Mouse (Mus musculus): ENCODE results near the gene Inpp1. TPM values are rescaled to one million over a fixed set of nuclear protein-coding genes. Genes with fewer than 3 reads are reported as not detected.
"Not testable (repeated sequence)": the region's sequence is repeated elsewhere in the genome, so short reads cannot be mapped to it uniquely, and the experiment has no call there.

Inpp1 gene
- total RNA-seq (2014; rRNA removed) (26.6 and 41.7 TPM in 2 replicates), polyA plus RNA-seq (2015; fragmentation: Nextera tagmentation; extraction: Ambion mirVana) (39.2 and 44.0 TPM in 2 replicates)

DNA sequence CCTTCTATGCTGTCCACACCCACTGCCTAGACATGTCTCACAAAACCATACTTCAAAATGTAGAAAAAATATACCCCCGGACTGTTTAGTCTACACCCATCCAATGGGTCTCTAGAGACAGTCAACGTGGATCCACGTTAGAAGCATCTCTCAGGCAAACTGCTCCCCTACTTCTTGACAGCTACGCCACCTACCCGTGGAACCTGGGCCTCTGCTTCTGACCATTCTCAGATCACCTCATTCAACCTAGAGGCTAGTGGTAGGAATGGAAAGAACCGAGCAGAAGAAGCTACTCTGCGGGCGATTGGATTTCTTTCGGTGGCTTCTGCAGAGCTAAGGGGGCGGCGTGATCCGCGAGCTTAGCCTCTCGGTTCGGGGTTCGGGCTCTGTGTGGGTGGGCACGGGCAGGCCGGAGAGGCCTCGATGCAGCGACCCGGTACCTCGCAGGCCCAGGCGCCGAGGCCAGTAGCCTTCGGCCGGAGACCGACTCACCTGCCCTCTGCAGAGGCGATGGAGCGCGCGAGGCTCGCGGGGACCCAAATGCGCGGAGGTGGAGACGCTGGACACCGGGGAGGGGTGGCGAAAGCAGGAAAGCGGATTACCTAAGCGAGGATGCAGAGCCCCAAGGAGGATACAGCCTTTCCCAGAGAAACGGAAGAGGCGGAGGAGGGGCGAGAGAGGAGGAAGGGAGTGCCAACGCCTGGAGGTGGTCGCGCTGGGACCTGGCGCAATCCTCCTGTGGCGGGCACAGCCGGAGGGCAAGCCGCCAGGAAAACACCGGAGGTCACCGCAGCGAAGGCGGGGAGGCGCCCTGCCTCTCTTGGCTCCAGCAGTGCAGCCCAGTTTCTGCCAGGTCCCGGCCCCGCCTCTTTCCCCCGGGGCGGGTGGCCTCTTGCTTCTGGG lies at the start of gene Inpp1:
Gene Inpp1 (minus strand): TSS at position 779 of the 903 bp plus-strand sequence.
- WGBS = 2% methylated on average over 58 of the region's 59 CpGs
- peak within 1 kb of the TSS; percentile 95 for H3K27ac ChIP-seq

DNA sequence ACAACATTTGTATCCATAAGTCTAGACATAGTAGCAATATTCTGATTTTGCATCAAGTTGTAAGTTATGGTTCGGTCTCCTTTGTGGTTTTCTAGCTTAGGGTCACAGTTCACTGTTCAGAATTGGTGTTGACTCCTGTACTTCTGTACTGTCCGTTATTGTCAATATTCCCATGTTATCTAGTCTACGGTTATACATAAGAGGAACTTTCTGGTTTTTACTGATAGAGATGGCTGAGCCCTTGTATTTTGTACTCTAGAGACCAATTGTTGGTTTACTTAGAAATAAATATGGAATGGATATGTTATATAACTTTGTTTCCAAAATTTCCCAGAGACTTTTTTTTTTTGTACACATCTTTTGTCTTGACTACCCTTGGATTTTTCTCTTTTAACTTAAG lies 48.5 kb upstream of the Inpp1 start:
- Histone ChIP-seq H3K27me3 (ENCODE audit: insufficient read depth, low read length) (no peaks in the 10 kb centered on the region), H3K9ac (replicated peaks; ENCODE audit: low read length) (no peak overlapping the region), H3K36me3 (ENCODE audit: insufficient read depth, low read length) (no peaks in the 10 kb centered on the region), H3K9me3 (ENCODE audit: low read length) (no peaks in the 10 kb centered on the region), H3K4me3 (ENCODE audit: low read length) (no peak overlapping the region), H3K4me2 (ENCODE audit: low read depth, low read length) (no peak overlapping the region), H3K27ac (no peak overlapping the region), H3K4me1 (ENCODE audit: insufficient read depth, low read length) (no peaks in the 10 kb centered on the region)
- DNase-seq (ENCODE audit: low spot score) (no peak), ATAC-seq (no peak)
- 96% methylated on average over 3 of the region's 3 CpGs for WGBS
- TF ChIP-seq CTCF (IDR thresholded peaks at IDR 0.05; ENCODE audit: low read depth) = no peak

More for the DNA sequence above, at the start of gene Inpp1:
- DNase-seq (ENCODE audit: low spot score) (peak; percentile 81), ATAC-seq (peak; percentile 88)
- Histone ChIP-seq H3K9ac (replicated peaks; ENCODE audit: low read length) (peak within 1 kb of the TSS; percentile 93), H3K4me1 (ENCODE audit: insufficient read depth, low read length) (peaks cover 13% of the 10 kb centered on the region; the same call in 1 of the 2 replicates), H3K9me3 (ENCODE audit: low read length) (no peaks in the 10 kb centered on the region), H3K4me3 (ENCODE audit: low read length) (peak within 1 kb of the TSS; percentile 76), H3K4me2 (ENCODE audit: low read depth, low read length) (peak within 1 kb of the TSS; percentile 90), H3K27me3 (ENCODE audit: insufficient read depth, low read length) (no peaks in the 10 kb centered on the region), H3K36me3 (ENCODE audit: insufficient read depth, low read length) (no peaks in the 10 kb centered on the region)
- TF ChIP-seq CTCF (IDR thresholded peaks at IDR 0.05; ENCODE audit: low read depth) = peak; percentile 75

GRCm38 (mm10) chr1:52864220-52864619 lies 46.7 kb upstream of the Inpp1 start:
- H3K4me1 ChIP-seq (ENCODE audit: insufficient read depth, low read length) = no peaks in the 10 kb centered on the region
- WGBS = 100% methylated on average over 1 of the region's 1 CpGs
- no peaks in the 10 kb centered on the region for H3K9me3 ChIP-seq (ENCODE audit: low read length)

GRCm38 (mm10) chr1:52855904-52856601 lies 38.6 kb upstream of the Inpp1 start:
- WGBS = 87% methylated on average over 7 of the region's 7 CpGs

More at GRCm38 (mm10) chr1:52864220-52864619, 46.7 kb upstream of the Inpp1 start:
- no peak overlapping the region for H3K27ac ChIP-seq
- no peak for DNase-seq (ENCODE audit: low spot score)
- H3K4me3 ChIP-seq (ENCODE audit: low read length) = no peak overlapping the region
- no peaks in the 10 kb centered on the region for H3K36me3 ChIP-seq (ENCODE audit: insufficient read depth, low read length)
- no peak for TF ChIP-seq CTCF (IDR thresholded peaks at IDR 0.05; ENCODE audit: low read depth)
- H3K4me2 ChIP-seq (ENCODE audit: low read depth, low read length) = no peak overlapping the region
- H3K9ac ChIP-seq (replicated peaks; ENCODE audit: low read length) = no peak overlapping the region
- no peak for ATAC-seq
- no peaks in the 10 kb centered on the region for H3K27me3 ChIP-seq (ENCODE audit: insufficient read depth, low read length)

GRCm38 (mm10) chr1:52854029-52854428 lies 36.5 kb upstream of the Inpp1 start:
- peak; percentile 64 for TF ChIP-seq CTCF (IDR thresholded peaks at IDR 0.05; ENCODE audit: low read depth)
- peak; percentile 60 for DNase-seq (ENCODE audit: low spot score)
- H3K4me2 ChIP-seq (ENCODE audit: low read depth, low read length); H3K27ac ChIP-seq; H3K9me3 ChIP-seq (ENCODE audit: low read length); H3K4me3 ChIP-seq (ENCODE audit: low read length); H3K27me3 ChIP-seq (ENCODE audit: insufficient read depth, low read length); H3K4me1 ChIP-seq (ENCODE audit: insufficient read depth, low read length); H3K9ac ChIP-seq (replicated peaks; ENCODE audit: low read length); H3K36me3 ChIP-seq (ENCODE audit: insufficient read depth, low read length): not testable (repeated sequence)
- ATAC-seq = 0 out of 2 replicates have a peak, but pooled peaks have one; percentile 38
- WGBS = no CpG with 5 or more reads among the region's 1 CpGs

More at GRCm38 (mm10) chr1:52855904-52856601, 38.6 kb upstream of the Inpp1 start:
- no peaks in the 10 kb centered on the region for H3K4me1 ChIP-seq (ENCODE audit: insufficient read depth, low read length)
- no peak for TF ChIP-seq CTCF (IDR thresholded peaks at IDR 0.05; ENCODE audit: low read depth)
- no peaks in the 10 kb centered on the region for H3K36me3 ChIP-seq (ENCODE audit: insufficient read depth, low read length)
- DNase-seq (ENCODE audit: low spot score) (no peak), ATAC-seq (no peak)
- H3K4me3 ChIP-seq (ENCODE audit: low read length) = no peak overlapping the region
- H3K9me3 ChIP-seq (ENCODE audit: low read length) = no peaks in the 10 kb centered on the region
- no peaks in the 10 kb centered on the region for H3K27me3 ChIP-seq (ENCODE audit: insufficient read depth, low read length)
- H3K9ac ChIP-seq (replicated peaks; ENCODE audit: low read length) = no peak overlapping the region
- no peak overlapping the region for H3K27ac ChIP-seq
- no peak overlapping the region for H3K4me2 ChIP-seq (ENCODE audit: low read depth, low read length)

DNA sequence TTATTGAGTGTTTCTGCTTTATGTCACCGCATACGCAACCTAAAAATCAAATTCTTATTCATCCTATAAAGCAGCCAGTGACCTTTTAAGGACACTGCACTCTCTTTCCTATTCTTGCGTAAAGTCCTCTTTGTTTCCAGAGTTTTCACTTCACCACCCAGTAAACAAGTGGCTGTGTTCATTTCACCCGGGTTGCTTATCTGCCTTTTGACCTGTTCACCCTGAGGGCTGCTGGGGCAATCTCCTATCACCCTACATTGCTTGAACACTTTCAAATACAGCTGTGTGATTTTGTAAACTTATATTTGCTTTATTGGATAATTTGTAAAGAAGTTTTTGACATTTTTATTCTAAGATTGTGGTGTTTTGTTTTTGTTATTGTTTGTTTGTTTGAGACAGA lies 31.9 kb upstream of the Inpp1 start:
- Histone ChIP-seq H3K9me3 (ENCODE audit: low read length) (no peaks in the 10 kb centered on the region), H3K4me2 (ENCODE audit: low read depth, low read length) (no peak overlapping the region), H3K36me3 (ENCODE audit: insufficient read depth, low read length) (no peaks in the 10 kb centered on the region), H3K4me1 (ENCODE audit: insufficient read depth, low read length) (no peaks in the 10 kb centered on the region), H3K27ac (no peak overlapping the region), H3K9ac (replicated peaks; ENCODE audit: low read length) (no peak overlapping the region), H3K27me3 (ENCODE audit: insufficient read depth, low read length) (no peaks in the 10 kb centered on the region), H3K4me3 (ENCODE audit: low read length) (no peak overlapping the region)
- ATAC-seq = no peak
- WGBS = 73% methylated on average over 4 of the region's 4 CpGs
- DNase-seq (ENCODE audit: low spot score) = no peak
- no peak for TF ChIP-seq CTCF (IDR thresholded peaks at IDR 0.05; ENCODE audit: low read depth)
